Mouse (Mus musculus): Measurements from ENCODE around the gene Edil3.

- TF ChIP-seq CTCF (IDR thresholded peaks at IDR 0.05; ENCODE audit: extremely low read depth, insufficient read length, insufficient replicate concordance, low read depth, low read length) (no peak), POLR2A (IDR thresholded peaks at IDR 0.05; ENCODE audit: low read depth, low read length) (no peak)
Observed at GRCm38 (mm10) chr13:88805838-88806237, 15.4 kb upstream of the Edil3 start.

Measured in small intestine, adult 2 months (tissue).